Mouse (Mus musculus): ENCODE results near the gene Pygb.

Pygb gene

GRCm38 (mm10) chr2:150786251-150787180, at the start of gene Pygb:
Gene Pygb, plus strand, starts transcription at chr2:150786735.
- peak; percentile 92 for DNase-seq

- no peak for DNase-seq
These were observed 48.7 kb upstream of the Pygb start for GRCm38 (mm10) chr2:150737881-150738280.

DNA sequence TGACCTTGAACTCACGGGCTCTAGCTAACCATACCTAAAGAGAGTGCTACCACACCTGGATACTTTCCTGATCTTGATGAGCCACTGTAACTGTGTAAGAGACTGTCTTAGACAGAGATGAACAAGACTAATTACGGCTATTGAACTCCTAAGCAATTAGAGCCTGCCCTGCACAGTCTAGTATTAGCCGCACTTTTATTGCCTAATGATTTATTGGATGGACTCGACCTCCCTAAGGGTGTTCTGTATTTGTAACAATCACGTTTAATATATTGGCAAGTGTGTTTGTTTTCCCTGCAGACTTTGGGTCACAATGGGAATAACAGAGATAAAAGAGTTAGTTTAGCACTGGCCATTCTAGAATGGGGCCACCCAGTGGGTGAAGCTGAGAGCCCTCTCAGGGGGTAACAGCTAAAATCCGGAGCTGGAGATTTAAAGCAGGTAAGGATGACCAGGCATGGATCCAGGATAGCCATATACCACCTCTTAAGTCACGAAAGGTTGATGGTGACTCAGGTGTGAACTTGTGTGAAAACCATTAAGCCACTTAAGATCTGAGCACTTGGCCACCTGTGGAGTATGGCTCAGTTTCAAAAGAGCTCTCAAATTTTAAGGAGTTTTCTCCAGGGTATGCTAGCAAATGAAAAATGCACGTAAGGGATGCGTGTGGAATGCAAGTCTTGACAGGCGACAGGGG, 46.2 kb upstream of the Pygb start:
- DNase-seq, result no peak

DNA sequence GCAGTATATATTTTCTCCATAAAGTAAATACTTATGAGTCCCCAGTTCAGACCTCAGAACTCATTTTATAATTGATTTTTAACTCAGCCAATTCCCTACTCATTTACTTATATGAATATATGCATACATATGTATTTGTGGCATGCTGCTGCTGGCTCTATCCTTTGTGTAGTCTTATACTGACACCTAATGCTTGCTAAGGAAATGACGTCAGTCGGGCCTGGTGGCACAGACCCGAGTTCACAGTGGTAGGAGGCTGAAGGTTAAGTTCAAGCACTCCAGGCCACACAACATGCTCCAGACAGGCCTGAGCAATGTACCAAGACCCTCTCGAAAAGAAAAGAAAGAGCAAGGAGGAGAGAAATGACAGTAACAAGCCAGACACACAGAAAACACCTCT, 45.1 kb upstream of the Pygb start:
- DNase-seq, result no peak

DNA sequence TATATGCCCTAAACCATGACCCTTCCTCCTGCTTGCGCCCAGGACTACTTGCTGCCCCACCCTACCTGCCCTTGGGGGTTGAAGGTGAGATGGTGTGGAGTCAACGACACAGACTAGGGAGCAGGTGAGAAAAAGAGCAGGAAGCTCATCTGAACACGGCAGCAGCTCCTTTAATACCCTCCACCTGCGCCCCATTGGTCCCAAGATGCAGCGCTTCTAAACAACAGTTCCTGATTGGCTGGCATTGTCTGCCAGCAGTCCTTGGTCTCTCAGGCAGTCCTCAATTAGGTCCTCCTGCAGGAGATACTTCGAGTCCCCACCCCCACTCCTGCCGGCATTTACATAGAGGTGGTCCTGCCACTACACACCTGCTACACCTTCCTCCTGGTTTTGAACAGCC, 41.5 kb upstream of the Pygb start:
- DNase-seq, result no peak

DNA sequence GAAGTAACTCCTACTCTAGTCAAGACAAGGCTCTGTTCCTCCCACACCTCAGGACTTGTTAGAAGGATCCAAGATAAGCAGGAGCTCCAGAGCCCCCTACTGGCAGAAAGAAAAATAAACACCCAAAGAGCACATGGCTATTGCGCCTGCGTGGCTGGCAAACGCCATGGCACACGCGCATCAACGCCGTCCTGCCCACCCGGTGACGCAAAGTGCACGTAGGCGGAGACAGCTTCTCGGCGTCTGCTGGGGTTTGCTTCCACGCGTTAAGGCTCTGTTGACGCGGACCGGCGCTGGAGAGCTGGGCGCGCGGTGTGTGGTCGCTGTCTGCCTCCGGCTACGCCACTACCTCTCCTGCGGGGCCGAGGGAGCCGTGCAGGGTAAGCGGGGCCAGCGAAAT, 37.7 kb upstream of the Pygb start, which contains the start of gene Entpd6:
Gene Entpd6 (plus strand): TSS at position 189 of the 400 bp plus-strand sequence.
- peak; percentile 96 for DNase-seq

GRCm38 (mm10) chr2:150749283-150749682, 37.3 kb upstream of the Pygb start:
- peak; percentile 61 for DNase-seq

DNA sequence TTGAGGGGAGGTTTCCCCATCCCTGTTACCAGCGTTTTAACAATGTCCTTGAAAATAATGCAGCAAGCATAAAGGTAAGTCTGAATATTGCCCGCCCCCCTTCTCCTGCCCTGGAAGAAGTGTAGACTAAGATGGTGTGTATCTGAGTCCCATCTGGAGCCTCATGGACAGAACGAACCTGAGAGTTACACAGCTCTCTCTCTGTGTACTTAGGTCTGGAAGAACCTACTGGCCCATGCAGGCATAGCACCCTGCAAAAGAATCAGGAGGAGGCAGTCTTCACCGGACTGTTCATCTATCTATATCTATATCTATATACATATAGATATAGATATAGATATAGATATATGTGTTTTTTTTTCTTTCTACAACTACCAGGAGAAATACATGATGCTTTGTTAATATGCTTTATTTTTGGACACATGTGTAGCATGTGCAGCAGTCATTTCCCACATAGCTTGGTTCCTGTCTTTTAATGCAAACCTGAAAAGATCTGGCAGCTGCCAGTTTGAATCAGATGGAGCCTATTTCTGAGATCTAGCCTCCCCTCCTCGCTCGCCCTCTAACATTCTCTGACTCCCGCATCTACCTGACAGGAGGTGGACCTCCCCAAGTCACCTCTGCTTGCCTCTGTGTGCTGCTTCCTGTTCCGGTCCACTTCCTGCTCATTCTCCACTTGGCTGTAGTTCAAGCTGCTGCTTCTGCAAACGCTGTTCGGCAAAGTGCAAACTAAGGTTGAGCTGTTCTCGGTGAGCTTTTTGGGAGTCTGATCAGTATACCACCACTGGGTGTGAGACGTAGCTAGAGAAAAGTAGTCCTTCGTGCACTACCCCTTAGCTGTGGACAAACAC, 36.2 kb upstream of the Pygb start:
- DNase-seq, result peak; percentile 42

GRCm38 (mm10) chr2:150755016-150755415, 31.5 kb upstream of the Pygb start:
- DNase-seq, result no peak

DNA sequence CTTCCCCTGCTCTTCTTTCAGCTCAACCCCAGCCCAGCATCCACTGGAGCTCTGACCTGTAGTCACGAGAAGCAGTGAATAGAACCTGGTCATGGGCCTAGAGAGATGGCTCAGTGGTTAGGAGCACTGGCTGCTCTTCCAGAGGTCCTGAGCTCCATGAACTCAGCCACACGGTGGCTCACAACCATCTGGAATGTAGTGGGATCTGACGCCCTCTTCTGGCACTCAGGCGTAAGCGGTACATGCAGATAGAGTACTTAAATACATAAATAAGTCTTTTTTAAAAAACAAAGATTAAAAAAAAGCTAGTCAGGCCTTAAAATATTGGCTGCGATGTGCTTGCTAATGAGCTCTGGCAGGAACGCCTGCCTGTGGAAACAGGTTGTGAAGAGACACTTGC, 25.1 kb upstream of the Pygb start:
- DNase-seq, result no peak

- no peak for DNase-seq
These were observed 20.9 kb upstream of the Pygb start for GRCm38 (mm10) chr2:150765619-150766018.

GRCm38 (mm10) chr2:150766083-150766862, 20.3 kb upstream of the Pygb start:
- DNase-seq, result peak; percentile 61

GRCm38 (mm10) chr2:150768678-150769077, 17.9 kb upstream of the Pygb start:
- DNase-seq, result no peak

DNA sequence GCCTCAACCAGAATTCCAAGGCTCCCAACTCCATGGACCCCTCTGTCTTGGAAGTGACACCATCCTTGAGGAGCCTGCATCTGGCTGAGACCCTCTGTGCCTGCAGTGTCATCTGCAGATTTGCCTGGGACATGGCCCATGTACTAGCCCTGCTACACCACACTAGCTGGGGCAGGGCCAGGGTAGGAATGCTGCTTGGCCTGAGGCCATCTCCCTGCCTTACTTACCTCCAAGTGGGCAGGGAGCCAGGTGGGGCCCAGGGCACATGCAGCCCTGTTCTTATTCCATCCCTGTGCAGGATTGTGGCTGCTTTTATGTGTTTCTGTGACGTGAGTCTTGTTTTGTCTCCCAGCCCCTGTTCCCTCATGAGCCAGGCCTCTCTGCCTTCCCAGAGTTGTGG, 15.8 kb upstream of the Pygb start:
- peak; percentile 92 for DNase-seq

GRCm38 (mm10) chr2:150771169-150771568, 15.4 kb upstream of the Pygb start:
- DNase-seq, result no peak

DNA sequence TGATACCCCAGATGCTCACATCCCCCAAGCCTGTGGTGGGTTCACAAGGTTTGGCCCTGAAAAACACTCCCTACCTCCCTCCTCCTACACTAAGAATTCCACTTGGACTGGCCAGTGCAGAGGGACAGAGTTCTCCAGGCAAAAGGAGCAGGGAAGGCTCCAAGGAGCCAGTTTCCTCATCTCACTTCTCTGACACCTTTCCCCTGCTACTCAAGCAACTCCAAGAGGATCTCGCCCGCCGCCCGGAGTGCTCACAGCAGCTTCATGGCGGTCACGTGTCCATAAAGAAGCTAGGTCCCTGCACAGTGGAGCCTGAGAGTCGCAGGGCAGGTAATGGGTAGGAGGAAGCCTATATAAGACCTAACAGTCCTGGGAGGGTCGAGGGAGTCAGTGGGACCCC, 14.5 kb upstream of the Pygb start:
- DNase-seq, result no peak

DNA sequence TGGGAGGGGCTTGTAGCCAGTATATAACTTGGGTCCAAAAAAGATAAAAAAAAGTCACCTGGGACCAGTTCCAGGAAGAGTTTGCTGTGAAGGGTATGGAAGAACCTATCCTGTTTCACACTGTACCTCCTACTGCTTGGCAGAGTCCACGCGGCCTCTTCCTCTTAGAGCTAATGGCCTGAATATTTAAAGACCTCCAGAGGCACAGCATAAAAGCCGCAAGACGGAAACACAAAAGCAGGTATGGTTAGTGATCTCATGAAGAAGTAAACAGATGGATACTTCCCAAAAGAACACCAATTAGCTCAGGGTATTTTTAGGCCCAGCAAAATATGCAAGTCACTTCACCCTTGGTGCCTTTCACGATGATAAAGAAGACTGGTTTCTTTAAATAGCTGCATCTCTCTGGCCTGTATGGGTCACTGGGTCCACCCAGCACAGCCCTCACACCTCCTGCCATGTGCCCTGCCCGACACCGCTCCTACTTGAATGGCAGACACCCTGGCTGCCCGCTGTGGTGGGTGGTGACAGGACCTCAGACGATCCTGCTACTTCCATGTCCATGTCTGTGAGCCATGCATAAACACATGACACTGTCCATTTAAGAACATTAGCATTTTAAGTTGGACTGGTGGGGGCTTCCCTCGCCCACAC, 13.9 kb upstream of the Pygb start:
- DNase-seq, result no peak

- DNase-seq, result no peak
These were observed 3.7 kb upstream of the Pygb start for GRCm38 (mm10) chr2:150782801-150783200.

- peak; percentile 58 for DNase-seq
These were observed 768 bp downstream of the Pygb start for GRCm38 (mm10) chr2:150787234-150787771.

DNA sequence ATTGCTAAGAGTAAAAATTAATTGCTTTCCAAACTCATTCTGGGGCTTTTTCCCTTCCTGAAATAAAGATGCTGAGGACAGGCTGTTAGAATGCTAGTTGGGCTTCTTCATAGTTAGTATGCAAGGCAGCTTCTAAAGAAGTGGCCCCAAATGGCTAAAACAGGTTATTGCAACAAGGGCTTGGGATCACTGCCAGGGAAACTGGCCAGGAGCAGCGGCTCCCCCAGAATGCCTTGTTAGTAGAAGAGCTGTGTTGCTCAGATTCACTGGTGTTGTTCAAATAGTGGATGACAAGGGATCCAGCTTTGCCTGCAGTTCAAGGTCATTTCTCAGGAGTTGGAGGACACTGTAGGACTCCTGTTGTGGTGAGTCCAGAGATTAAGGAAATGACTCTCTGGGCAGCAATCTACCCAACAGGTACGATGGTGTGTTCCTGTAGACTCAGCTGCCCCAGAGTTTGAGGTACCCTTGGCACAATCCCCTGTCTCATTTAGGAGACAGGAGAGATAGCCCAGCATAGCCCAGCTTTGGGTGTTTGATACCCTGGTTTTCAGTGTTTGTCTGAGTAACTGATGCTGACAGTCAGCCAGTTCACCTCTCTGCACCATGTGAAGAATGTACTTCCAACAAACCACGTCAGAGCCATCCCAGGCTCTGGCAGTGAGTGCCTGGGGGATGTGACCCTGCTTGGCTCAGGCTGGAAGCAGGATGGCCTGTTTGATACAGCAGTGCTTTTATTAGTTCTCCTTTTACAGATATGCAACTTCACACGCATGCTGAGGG, 2.4 kb downstream of the Pygb start:
- peak; percentile 87 for DNase-seq

DNA sequence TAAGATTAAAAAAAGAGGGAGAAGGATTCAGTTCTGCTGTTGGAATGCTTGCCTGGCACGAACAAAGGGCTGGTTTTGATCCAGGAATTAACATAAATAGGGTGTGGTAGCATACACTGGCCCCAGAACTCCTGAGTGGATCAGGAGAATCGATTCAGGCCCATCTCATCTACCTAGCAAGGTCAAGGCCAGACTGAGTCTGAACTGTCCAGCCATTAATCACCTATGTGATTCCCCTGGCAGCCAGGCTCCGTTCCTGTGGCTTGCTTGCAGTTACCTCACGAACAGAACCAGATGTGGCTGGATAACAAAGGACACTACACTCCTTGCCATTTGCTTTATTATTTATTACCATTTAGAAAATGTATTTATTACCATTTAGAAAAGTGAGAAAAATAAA, 6.8 kb downstream of the Pygb start:
- no peak for DNase-seq

Measured in kidney, postnatal 10 days (tissue).